Mouse (Mus musculus): ENCODE results near the gene Hoxb3. TPM values are rescaled to one million over a fixed set of nuclear protein-coding genes. Genes with fewer than 3 reads are reported as not detected.

Hoxb3 gene
- polyA plus RNA-seq, 1 experiment from 2014 or later = 3.7 TPM

DNA sequence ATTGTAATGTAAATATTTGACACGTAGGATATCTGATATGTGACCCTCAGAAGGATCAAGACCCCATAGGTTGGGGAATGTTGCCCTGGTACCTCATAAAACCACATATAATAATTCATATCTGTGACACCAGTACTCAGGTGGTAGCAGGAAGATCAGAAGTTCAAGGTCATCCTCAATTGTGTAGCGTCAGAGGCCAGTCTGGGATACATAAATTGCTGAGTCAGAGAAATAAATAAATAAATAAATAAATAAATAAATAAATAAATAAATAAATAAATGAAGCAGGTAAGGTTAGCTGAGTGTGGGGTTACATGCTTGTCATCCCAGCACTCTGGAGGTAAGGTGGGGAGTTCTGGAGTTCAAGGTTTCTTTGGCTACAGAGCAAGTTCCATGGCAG, 64.5 kb downstream of the Hoxb3 start:
- no peak overlapping the region for H3K4me2 ChIP-seq (ENCODE audit: low read length)
- H3K9ac ChIP-seq (ENCODE audit: low read length) = no peak overlapping the region
- H3K4me3 ChIP-seq (ENCODE audit: low read depth, low read length) = no peak overlapping the region
- WGBS = 75% methylated on average over 2 of the region's 2 CpGs
- H3K27ac ChIP-seq (ENCODE audit: low read depth) = no peak overlapping the region
- no peak for ATAC-seq (replicated peaks; ENCODE audit: low FRiP score, low TSS enrichment, low read depth)
- H3K27me3 ChIP-seq (replicated peaks; ENCODE audit: control insufficient read depth, insufficient read depth, low read length) = no peaks in the 10 kb centered on the region
- H3K9me3 ChIP-seq (ENCODE audit: control insufficient read depth, low read length) = no peaks in the 10 kb centered on the region
- H3K4me1 ChIP-seq (replicated peaks; ENCODE audit: control insufficient read depth, insufficient read depth, low read length) = peaks cover 9% of the 10 kb centered on the region
- DNase-seq (ENCODE audit: low spot score) = no peak
- H3K36me3 ChIP-seq (ENCODE audit: control insufficient read depth, insufficient read depth, low read length) = no peaks in the 10 kb centered on the region

- DNase-seq (ENCODE audit: low spot score) (peak; percentile 76), ATAC-seq (replicated peaks; ENCODE audit: low FRiP score, low TSS enrichment, low read depth) (peak; percentile 87)
- H3K27ac ChIP-seq (ENCODE audit: low read depth) = peak overlapping the region; percentile 74
- peak overlapping the region; percentile 23; the same call in 1 of the 2 replicates for H3K4me2 ChIP-seq (ENCODE audit: low read length)
- peaks cover 29% of the 10 kb centered on the region for H3K4me1 ChIP-seq (replicated peaks; ENCODE audit: control insufficient read depth, insufficient read depth, low read length)
- WGBS = 9% methylated on average over 15 of the region's 15 CpGs
- no peaks in the 10 kb centered on the region for H3K36me3 ChIP-seq (ENCODE audit: control insufficient read depth, insufficient read depth, low read length)
- no peak overlapping the region for H3K4me3 ChIP-seq (ENCODE audit: low read depth, low read length)
- no peak overlapping the region for H3K9ac ChIP-seq (ENCODE audit: low read length)
- H3K9me3 ChIP-seq (ENCODE audit: control insufficient read depth, low read length) = no peaks in the 10 kb centered on the region
- H3K27me3 ChIP-seq (replicated peaks; ENCODE audit: control insufficient read depth, insufficient read depth, low read length) = no peaks in the 10 kb centered on the region
Observed at GRCm38 (mm10) chr11:96396772-96397626, 73.9 kb downstream of the Hoxb3 start.

MicroRNAs within 50 kb of the gene (microRNA counts, 519-probe panel; counts per million panel counts)
- 5,538 counts per million, percentile 93 among the panel's probes with 10 or more counts for microRNA mmu-miR-10a

Small RNAs within 50 kb of the gene (microRNA-seq; reads per million reads assigned to microRNA genes)
- gene Mir10a = 83,668 reads per million, percentile 100 among the genes with 10 or more reads in this experiment

Other genes starting within 250 kb of the Hoxb3 start
- 943 and 1,086 TPM in 2 replicates for gene Atp5g1, start 247.7 kb upstream of the Hoxb3 start, polyA plus RNA-seq (2014; fragmentation: Nextera tagmentation; extraction: Ambion mirVana)
- 0.11 TPM in 1 of 2 replicates, not detected in the other for gene Calcoco2, start 211.4 kb upstream of the Hoxb3 start, polyA plus RNA-seq (2014; fragmentation: Nextera tagmentation; extraction: Ambion mirVana)
- 0.15 and 0.22 TPM in 2 replicates for gene Ttll6, start 189.5 kb upstream of the Hoxb3 start, polyA plus RNA-seq (2014; fragmentation: Nextera tagmentation; extraction: Ambion mirVana)
- gene Hoxb13, start 129.0 kb upstream of the Hoxb3 start, polyA plus RNA-seq (2014; fragmentation: Nextera tagmentation; extraction: Ambion mirVana) = not detected in 2 replicates
- 1.0 and 1.1 TPM in 2 replicates for gene Hoxb9, start 51.9 kb upstream of the Hoxb3 start, polyA plus RNA-seq (2014; fragmentation: Nextera tagmentation; extraction: Ambion mirVana)
- 1.5 and 1.7 TPM in 2 replicates for gene Hoxb8, start 41.4 kb upstream of the Hoxb3 start, polyA plus RNA-seq (2014; fragmentation: Nextera tagmentation; extraction: Ambion mirVana)
- gene Hoxb7, start 36.7 kb upstream of the Hoxb3 start, polyA plus RNA-seq (2014; fragmentation: Nextera tagmentation; extraction: Ambion mirVana) = 11.7 and 13.2 TPM in 2 replicates
- 18.1 and 24.1 TPM in 2 replicates for gene Hoxb6, start 30.9 kb upstream of the Hoxb3 start, polyA plus RNA-seq (2014; fragmentation: Nextera tagmentation; extraction: Ambion mirVana)
- gene Hoxb5, start 20.0 kb upstream of the Hoxb3 start, polyA plus RNA-seq (2014; fragmentation: Nextera tagmentation; extraction: Ambion mirVana) = 49.6 and 51.6 TPM in 2 replicates
- 3.5 and 3.8 TPM in 2 replicates for gene Hoxb4, start 5.1 kb upstream of the Hoxb3 start, polyA plus RNA-seq (2014; fragmentation: Nextera tagmentation; extraction: Ambion mirVana)
- 22.9 and 27.9 TPM in 2 replicates for gene Hoxb2, start 27.2 kb downstream of the Hoxb3 start, polyA plus RNA-seq (2014; fragmentation: Nextera tagmentation; extraction: Ambion mirVana)
- 0.36 and 0.42 TPM in 2 replicates for gene Hoxb1, start 42.4 kb downstream of the Hoxb3 start, polyA plus RNA-seq (2014; fragmentation: Nextera tagmentation; extraction: Ambion mirVana)
- 0.87 and 1.7 TPM in 2 replicates for gene Skap1, start 141.3 kb downstream of the Hoxb3 start, polyA plus RNA-seq (2014; fragmentation: Nextera tagmentation; extraction: Ambion mirVana)

All from intestine, embryonic 14.5 days (tissue).